Mouse (Mus musculus) neural tube, embryonic 14.5 days (tissue): Measurements from ENCODE around the gene Cldn7. TPM values are rescaled to one million over a fixed set of nuclear protein-coding genes. Genes with fewer than 3 reads are reported as not detected.
"Not testable (repeated sequence)": the region's sequence is repeated elsewhere in the genome, so short reads cannot be mapped to it uniquely, and the experiment has no call there.

Experiments used
- ATAC-seq: fragments of 200-750 bp; cut with Nextera tagmentation; 2 replicates; pipeline ENCODE4 v1.8.0; 2017; ENCODE audit warnings: low read depth, mild to moderate bottlenecking, moderate TSS enrichment, moderate library complexity
- H3K27ac ChIP-seq: fragments of 300-500 bp; sonication (generic); 2 replicates; pipeline ENCODE4 v1.5.1; 2014; ENCODE audit warnings: low read depth, mild to moderate bottlenecking, control low read depth, low read length, moderate library complexity, mixed read lengths
- H3K27me3 ChIP-seq: fragments of 300-500 bp; sonication (generic); 2 replicates; pipeline ENCODE4 v1.6.1; 2014; ENCODE audit warnings: low read length; ENCODE audit not compliant: control insufficient read depth, insufficient read depth
- H3K36me3 ChIP-seq: fragments of 300-500 bp; sonication (generic); 2 replicates; pipeline ENCODE4 v1.6.1; 2014; ENCODE audit warnings: low read length, mixed read lengths; ENCODE audit not compliant: control insufficient read depth, insufficient read depth
- H3K4me1 ChIP-seq: fragments of 300-500 bp; sonication (generic); 2 replicates; pipeline ENCODE4 v1.6.1; 2014; ENCODE audit warnings: low read length; ENCODE audit not compliant: control insufficient read depth, insufficient read depth
- H3K4me2 ChIP-seq: fragments of 300-500 bp; sonication (generic); 2 replicates; pipeline ENCODE4 v1.6.1; 2014; ENCODE audit warnings: mild to moderate bottlenecking, low read depth, low read length, control low read depth
- H3K4me3 ChIP-seq: fragments of 300-500 bp; sonication (generic); 2 replicates; pipeline ENCODE4 v1.5.1; 2014; ENCODE audit warnings: low read depth, low read length, control low read depth, mixed read lengths
- H3K9ac ChIP-seq: fragments of 300-500 bp; sonication (generic); replicated peaks from 2 replicates; pipeline ENCODE4 v1.6.1; 2014; ENCODE audit warnings: low read depth, mild to moderate bottlenecking, control low read depth, low read length, mixed read lengths
- H3K9me3 ChIP-seq: fragments of 300-500 bp; sonication (generic); 2 replicates; pipeline ENCODE4 v1.6.1; 2016; ENCODE audit warnings: low read length; ENCODE audit not compliant: control insufficient read depth
- WGBS: fragments of 180-500 bp; shearing (Covaris S2); extraction: QIAGEN DNeasy Blood & Tissue Kit; methylation state at CpG from one replicate; pipeline ENCODE4 v1.1.7; 2014; 5-methylcytosine and 5-hydroxymethylcytosine counted together
- polyA plus RNA-seq: library from polyadenylated mRNA; unstranded; fragments of >200 nt; fragmentation: Nextera tagmentation; extraction: Ambion mirVana; gene quantifications from 2 replicates; pipeline ENCODE4 v1.2.1, GENCODE M21; 2014

The Cldn7 gene
- 0.33 and 0.88 TPM in 2 replicates for polyA plus RNA-seq

DNA sequence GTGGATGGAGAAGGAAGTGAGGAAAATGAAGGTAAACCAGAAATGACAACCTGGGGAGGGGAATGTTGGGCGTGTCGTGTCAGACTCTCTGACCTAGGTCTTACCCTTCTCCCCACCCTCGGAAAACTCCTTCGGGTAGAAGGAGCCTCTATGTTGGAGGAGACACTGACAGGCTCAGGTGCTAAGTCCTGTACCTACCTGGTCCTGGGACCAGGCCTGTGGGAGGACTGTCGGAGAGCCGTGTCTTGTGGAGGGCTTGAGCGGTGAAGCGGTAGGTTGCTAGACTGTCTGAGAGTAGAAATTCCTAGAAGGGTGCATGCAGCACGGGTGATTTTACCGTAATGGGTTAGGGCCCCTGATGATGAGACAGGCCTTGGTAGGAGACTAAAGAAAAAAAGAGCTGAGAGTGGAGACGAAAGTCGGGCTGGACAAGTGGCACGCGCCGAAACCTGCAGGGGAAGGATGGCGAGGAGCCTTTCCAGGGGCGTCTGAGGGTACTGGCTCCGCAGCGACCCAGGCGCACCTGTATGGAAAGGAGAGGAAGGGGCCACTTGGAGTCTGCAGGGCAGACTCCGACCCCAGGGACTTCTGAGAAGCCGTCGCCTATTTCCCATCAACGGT lies at the start of gene Cldn7:
Gene Cldn7, plus strand, starts transcription at position 130 of the 621 bp plus-strand sequence.
- no peak for ATAC-seq
- H3K27me3 ChIP-seq = peaks cover 48% of the 10 kb centered on the region
- no peak within 1 kb of the TSS for H3K4me2 ChIP-seq
- H3K36me3 ChIP-seq = peaks cover 14% of the 10 kb centered on the region
- no peak within 1 kb of the TSS; the same call in 1 of the 2 replicates for H3K4me3 ChIP-seq
- WGBS = 11% methylated on average over 24 of the region's 24 CpGs
- no peak within 1 kb of the TSS for H3K27ac ChIP-seq
- peaks cover 9% of the 10 kb centered on the region; the same call in 1 of the 2 replicates for H3K4me1 ChIP-seq
- no peaks in the 10 kb centered on the region for H3K9me3 ChIP-seq
- no peak within 1 kb of the TSS for H3K9ac ChIP-seq

DNA sequence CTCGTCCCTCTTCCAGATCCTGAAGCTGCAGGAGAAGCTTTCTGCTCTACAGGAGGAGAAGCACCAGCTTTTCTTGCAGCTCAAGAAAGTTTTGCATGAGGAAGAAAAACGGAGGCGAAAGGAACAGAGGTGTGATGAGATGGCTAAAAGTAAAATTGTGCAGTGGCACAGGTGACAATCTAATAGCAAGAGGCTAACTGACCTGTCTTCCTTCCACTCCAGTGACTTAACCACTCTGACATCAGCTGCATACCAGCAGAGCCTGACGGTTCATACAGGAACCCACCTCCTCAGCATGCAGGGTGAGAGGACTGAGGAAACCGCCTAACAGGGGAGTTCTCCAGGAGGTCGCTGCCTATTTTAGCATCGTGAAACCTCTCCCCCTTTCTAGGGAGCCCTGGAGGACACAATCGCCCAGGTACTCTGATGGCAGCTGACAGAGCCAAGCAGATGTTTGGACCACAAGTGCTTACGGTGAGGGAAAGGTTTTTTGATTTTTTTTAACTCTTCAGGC lies 49.6 kb upstream of the Cldn7 start:
- Histone ChIP-seq H3K9me3 (no peaks in the 10 kb centered on the region), H3K4me3 (peak overlapping the region; percentile 77; the same call in 1 of the 2 replicates), H3K27me3 (no peaks in the 10 kb centered on the region), H3K9ac (no peak overlapping the region), H3K27ac (no peak overlapping the region), H3K36me3 (peaks cover 59% of the 10 kb centered on the region), H3K4me2 (peak overlapping the region; percentile 99), H3K4me1 (peaks cover 20% of the 10 kb centered on the region)
- 42% methylated on average over 9 of the region's 9 CpGs for WGBS
- ATAC-seq = no peak

GRCm38 (mm10) chr11:69915667-69916627 lies 48.6 kb upstream of the Cldn7 start:
- Histone ChIP-seq H3K4me1 (peaks cover 23% of the 10 kb centered on the region), H3K9ac (no peak overlapping the region), H3K4me3 (no peak overlapping the region), H3K4me2 (no peak overlapping the region), H3K27ac (no peak overlapping the region), H3K27me3 (no peaks in the 10 kb centered on the region), H3K36me3 (peaks cover 53% of the 10 kb centered on the region), H3K9me3 (no peaks in the 10 kb centered on the region)
- 66% methylated on average over 5 of the region's 5 CpGs for WGBS
- ATAC-seq = no peak

- not testable (repeated sequence) for H3K9ac ChIP-seq, H3K4me3 ChIP-seq, ATAC-seq, H3K4me2 ChIP-seq, H3K9me3 ChIP-seq, H3K27ac ChIP-seq, H3K27me3 ChIP-seq
- peaks cover 23% of the 10 kb centered on the region for H3K4me1 ChIP-seq
- H3K36me3 ChIP-seq = peaks cover 44% of the 10 kb centered on the region
- WGBS = 56% methylated on average over 7 of the region's 7 CpGs
Observed at GRCm38 (mm10) chr11:69916652-69917378, 47.8 kb upstream of the Cldn7 start.

- Histone ChIP-seq H3K36me3 (peaks cover 37% of the 10 kb centered on the region), H3K27ac (no peak overlapping the region), H3K4me2 (no peak overlapping the region), H3K4me1 (peaks cover 27% of the 10 kb centered on the region), H3K9me3 (no peaks in the 10 kb centered on the region), H3K9ac (no peak overlapping the region), H3K4me3 (no peak overlapping the region), H3K27me3 (no peaks in the 10 kb centered on the region)
- ATAC-seq = no peak
- WGBS = 86% methylated on average over 8 of the region's 8 CpGs
Observed at GRCm38 (mm10) chr11:69917379-69917948, 47.1 kb upstream of the Cldn7 start.

DNA sequence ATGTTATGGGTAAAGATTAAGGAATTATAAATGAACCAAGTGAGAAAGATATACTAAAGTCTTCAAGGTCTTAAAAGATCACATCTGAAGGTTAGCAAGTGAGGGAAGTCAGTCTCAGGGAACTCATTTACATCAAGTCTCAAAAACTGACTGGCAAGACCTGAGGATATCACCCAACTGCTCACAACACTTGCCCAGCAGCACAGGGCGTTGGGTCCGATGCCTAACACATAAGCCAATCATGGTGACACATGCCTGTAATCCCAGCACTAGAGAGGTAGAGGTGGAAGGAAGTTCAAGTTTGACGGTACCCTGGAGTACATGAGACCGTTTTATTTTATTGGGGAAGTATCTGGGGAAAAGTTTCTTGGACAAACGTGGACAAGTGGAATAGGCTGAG lies 46.5 kb upstream of the Cldn7 start:
- no peaks in the 10 kb centered on the region for H3K9me3 ChIP-seq
- WGBS = 89% methylated on average over 5 of the region's 5 CpGs
- no peak overlapping the region for H3K4me2 ChIP-seq
- H3K27ac ChIP-seq = no peak overlapping the region
- peaks cover 29% of the 10 kb centered on the region for H3K4me1 ChIP-seq
- H3K27me3 ChIP-seq = no peaks in the 10 kb centered on the region
- H3K9ac ChIP-seq = no peak overlapping the region
- peaks cover 31% of the 10 kb centered on the region for H3K36me3 ChIP-seq
- no peak overlapping the region for H3K4me3 ChIP-seq
- ATAC-seq = no peak

- H3K9ac ChIP-seq = no peak overlapping the region
- H3K9me3 ChIP-seq = no peaks in the 10 kb centered on the region
- H3K27ac ChIP-seq = no peak overlapping the region
- H3K4me3 ChIP-seq = peak overlapping the region; percentile 92
- peaks cover 26% of the 10 kb centered on the region for H3K4me1 ChIP-seq
- no peaks in the 10 kb centered on the region for H3K27me3 ChIP-seq
- peak overlapping the region; percentile 92 for H3K4me2 ChIP-seq
- peaks cover 29% of the 10 kb centered on the region for H3K36me3 ChIP-seq
- 87% methylated on average over 9 of the region's 9 CpGs for WGBS
- no peak for ATAC-seq
Observed at GRCm38 (mm10) chr11:69919053-69919452, 45.5 kb upstream of the Cldn7 start.

GRCm38 (mm10) chr11:69919661-69920265 lies 44.8 kb upstream of the Cldn7 start:
- H3K27me3 ChIP-seq = no peaks in the 10 kb centered on the region
- H3K4me1 ChIP-seq = peaks cover 25% of the 10 kb centered on the region
- H3K4me2 ChIP-seq = peak overlapping the region; percentile 92
- H3K36me3 ChIP-seq = peaks cover 29% of the 10 kb centered on the region
- WGBS = 1% methylated on average over 17 of the region's 17 CpGs
- peak overlapping the region; percentile 92 for H3K4me3 ChIP-seq
- H3K9me3 ChIP-seq = no peaks in the 10 kb centered on the region
- peak overlapping the region; percentile 87 for H3K9ac ChIP-seq
- peak overlapping the region; percentile 90; the same call in 1 of the 2 replicates for H3K27ac ChIP-seq
- no peak for ATAC-seq
